Mouse (Mus musculus) T-helper 2 cell (primary cell): ENCODE data around the gene Nhlrc1.

Experiments
- in situ Hi-C: fragments of 300-600 bp; cut with MboI, MseI; formaldehyde crosslinking; loops from one replicate; pipeline ENCODE4 v1.15.1; 2025; ENCODE audit warnings: high pct_unique_total_duplicates

The Nhlrc1 gene

GRCm38 (mm10) chr13:47014334-47015194, at the start of gene Nhlrc1:
Gene Nhlrc1 (minus strand): TSS chr13:47014850.
- in situ Hi-C loops: loop anchor here (25.0 kb wide), 1 partner anchor 177 kb away; no protein-coding TSS in a partner anchor

GRCm38 (mm10) chr13:47063985-47064760, 49.5 kb upstream of the Nhlrc1 start:
- in situ Hi-C loops: no loop called here

- in situ Hi-C loops: no loop called here
Measured at GRCm38 (mm10) chr13:47062756-47063155, 48.1 kb upstream of the Nhlrc1 start.

GRCm38 (mm10) chr13:47056781-47057180, 42.1 kb upstream of the Nhlrc1 start:
- in situ Hi-C loops: loop anchor here (5.0 kb wide), 1 partner anchor 1456 kb away; the partner anchor contains the start of genes A830005F24Rik and Zfp169

- in situ Hi-C loops: loop anchor here (5.0 kb wide), 1 partner anchor 1456 kb away; the partner anchor contains the start of genes A830005F24Rik and Zfp169
Measured at GRCm38 (mm10) chr13:47056126-47056525, 41.5 kb upstream of the Nhlrc1 start.

GRCm38 (mm10) chr13:47053971-47054370, 39.3 kb upstream of the Nhlrc1 start:
- in situ Hi-C loops: no loop called here

GRCm38 (mm10) chr13:47050009-47050408, 35.4 kb upstream of the Nhlrc1 start:
- in situ Hi-C loops: no loop called here

GRCm38 (mm10) chr13:47047996-47048395, 33.3 kb upstream of the Nhlrc1 start:
- in situ Hi-C loops: no loop called here

- in situ Hi-C loops: no loop called here
Measured at GRCm38 (mm10) chr13:47044617-47044947, 29.9 kb upstream of the Nhlrc1 start, which contains the start of gene Tpmt. Gene Tpmt (minus strand): TSS chr13:47044737.

- in situ Hi-C loops: no loop called here
Measured at GRCm38 (mm10) chr13:47043833-47044616, 29.4 kb upstream of the Nhlrc1 start.

- in situ Hi-C loops: no loop called here
Measured at GRCm38 (mm10) chr13:47043030-47043680, 28.5 kb upstream of the Nhlrc1 start, which contains the start of gene Kdm1b. Gene Kdm1b (plus strand): TSS chr13:47043499.

- in situ Hi-C loops: no loop called here
Measured at GRCm38 (mm10) chr13:47042024-47042633, 27.5 kb upstream of the Nhlrc1 start.

- in situ Hi-C loops: no loop called here
Measured at GRCm38 (mm10) chr13:47040061-47040460, 25.4 kb upstream of the Nhlrc1 start.

GRCm38 (mm10) chr13:47037946-47038345, 23.3 kb upstream of the Nhlrc1 start:
- in situ Hi-C loops: no loop called here

GRCm38 (mm10) chr13:47033602-47034001, 19.0 kb upstream of the Nhlrc1 start:
- in situ Hi-C loops: no loop called here

GRCm38 (mm10) chr13:47030376-47031107, 15.9 kb upstream of the Nhlrc1 start:
- in situ Hi-C loops: no loop called here

GRCm38 (mm10) chr13:47020798-47021197, 6.1 kb upstream of the Nhlrc1 start:
- in situ Hi-C loops: loop anchor here (25.0 kb wide), 1 partner anchor 183 kb away; no protein-coding TSS in a partner anchor

GRCm38 (mm10) chr13:47019774-47020173, 5.1 kb upstream of the Nhlrc1 start:
- in situ Hi-C loops: loop anchor here (25.0 kb wide), 1 partner anchor 182 kb away; no protein-coding TSS in a partner anchor

- in situ Hi-C loops: loop anchor here (25.0 kb wide), 1 partner anchor 180 kb away; no protein-coding TSS in a partner anchor
Measured at GRCm38 (mm10) chr13:47017259-47017658, 2.6 kb upstream of the Nhlrc1 start.

GRCm38 (mm10) chr13:47015195-47015501, 498 bp upstream of the Nhlrc1 start:
- in situ Hi-C loops: loop anchor here (25.0 kb wide), 1 partner anchor 178 kb away; no protein-coding TSS in a partner anchor
